Mouse (Mus musculus) ZHBTc4 (cell line): Measurements from ENCODE around the gene Sash3.

Experiments used
- DNase-seq: peaks from one replicate; pipeline ENCODE4 v3.0.0-alpha.2; 2011; ENCODE audit warnings: low read depth, low spot score

The Sash3 gene

DNA sequence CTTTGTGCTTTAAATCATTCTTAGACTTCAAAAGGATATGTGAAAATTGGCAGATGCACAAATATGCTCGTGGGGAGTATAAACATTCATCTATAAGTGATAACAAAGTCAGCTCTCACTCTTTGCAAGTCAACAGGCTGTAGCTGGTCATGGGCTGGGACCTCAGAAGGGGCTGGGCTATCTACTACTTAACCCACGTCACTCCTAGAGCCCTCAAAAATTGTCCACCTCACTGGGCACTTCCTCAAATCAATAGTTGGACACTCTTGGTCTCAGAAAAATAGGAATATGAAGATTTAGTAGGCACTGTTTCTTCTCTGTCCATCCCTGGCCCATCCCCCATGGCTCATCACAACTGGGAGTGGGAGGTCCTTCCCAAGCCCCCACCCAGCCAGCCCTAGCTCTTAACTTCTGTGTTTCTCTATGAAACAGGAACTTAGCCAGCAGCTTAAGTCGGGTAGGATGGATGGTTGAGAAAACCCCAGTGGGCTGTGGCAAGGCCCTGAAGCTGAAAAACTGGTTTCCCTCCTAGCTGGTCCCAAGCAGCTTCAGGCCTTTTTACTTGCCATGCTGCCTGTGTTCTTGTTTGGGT lies 5.9 kb upstream of the Sash3 start:
- DNase-seq, result no peak

DNA sequence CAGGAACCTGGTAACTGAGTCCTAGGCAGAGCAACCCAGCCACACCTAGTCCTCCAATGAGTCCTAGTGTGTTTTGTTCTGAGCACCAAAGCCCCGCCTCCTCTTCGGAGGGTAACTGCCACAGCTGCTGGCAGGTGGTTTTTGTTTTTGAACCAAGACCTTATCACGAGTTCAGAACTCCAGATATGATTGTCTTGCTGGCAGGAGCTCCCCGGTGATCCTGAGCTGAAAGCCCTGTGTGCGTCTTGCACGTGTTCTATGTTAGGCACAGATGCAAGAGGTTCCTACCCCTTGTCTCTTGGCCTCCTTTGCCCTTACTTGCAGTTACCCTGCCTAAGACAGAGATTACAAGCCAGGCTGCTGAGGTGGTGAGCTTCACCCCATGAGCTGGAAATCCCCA lies 4.8 kb upstream of the Sash3 start:
- peak; percentile 23 for DNase-seq

DNA sequence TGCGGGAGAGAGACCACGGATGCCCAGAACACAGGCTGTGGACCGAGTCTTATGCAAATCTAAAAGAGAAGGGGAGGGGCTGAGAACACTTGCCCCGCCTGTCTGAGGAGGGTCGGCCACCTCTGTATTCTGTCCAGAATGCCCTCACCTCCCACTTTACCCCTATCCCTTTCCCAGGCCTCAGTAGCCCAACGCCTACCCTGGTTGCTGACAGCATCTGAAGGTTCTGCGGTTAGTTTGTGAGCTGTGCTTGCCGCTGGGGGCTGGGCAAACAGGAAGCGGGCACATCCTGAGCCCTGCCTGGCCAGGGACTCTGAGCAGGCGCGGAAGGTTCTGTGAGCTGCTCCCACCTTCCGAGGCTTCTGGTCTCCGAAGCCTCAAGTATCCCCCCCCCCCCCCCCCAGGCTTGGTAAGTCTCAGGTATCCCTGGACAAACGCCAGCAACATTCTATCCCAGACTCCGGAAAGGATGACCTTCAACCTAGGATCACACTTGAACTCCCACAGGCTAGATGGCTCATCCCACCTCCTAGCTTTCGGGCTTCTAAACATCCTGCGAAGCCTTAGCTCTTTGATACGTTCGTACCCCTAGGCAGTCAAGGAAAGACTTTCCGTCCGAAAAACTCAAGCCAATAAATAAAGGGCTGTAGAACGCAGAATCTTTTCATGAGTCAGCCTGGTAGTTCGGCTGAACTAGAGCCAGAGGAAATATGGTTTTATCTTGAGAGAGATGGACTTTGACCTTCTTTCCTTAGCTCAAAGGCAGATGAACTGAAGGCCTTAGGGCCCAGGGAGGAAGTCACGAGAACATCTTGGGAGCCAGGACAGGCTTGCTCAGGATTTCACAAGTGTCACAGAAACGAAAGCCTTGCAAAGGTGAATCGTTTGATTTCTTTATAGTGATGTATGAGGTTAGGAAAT lies 2.6 kb upstream of the Sash3 start:
- peak; percentile 26 for DNase-seq

DNA sequence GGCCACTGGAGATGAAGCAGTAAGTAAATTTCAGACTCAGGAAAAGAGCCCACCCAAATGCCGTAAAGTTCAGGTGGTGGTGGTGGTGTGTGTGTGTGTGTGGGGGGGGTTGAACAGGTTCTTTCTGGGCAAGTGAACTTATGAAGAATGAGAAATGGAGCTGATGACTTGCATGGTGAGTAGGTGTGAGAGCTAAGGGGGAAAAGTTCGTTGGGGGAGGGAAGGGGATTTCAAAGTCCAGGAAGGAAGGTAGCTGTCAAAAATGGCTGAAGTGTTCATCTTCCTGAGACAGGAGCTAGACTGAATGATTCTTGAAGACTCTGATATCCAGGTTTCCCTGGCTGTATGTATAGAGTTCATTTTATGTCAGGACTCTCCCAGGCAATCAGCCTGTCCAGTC lies 990 bp downstream of the Sash3 start:
- no peak for DNase-seq

DNA sequence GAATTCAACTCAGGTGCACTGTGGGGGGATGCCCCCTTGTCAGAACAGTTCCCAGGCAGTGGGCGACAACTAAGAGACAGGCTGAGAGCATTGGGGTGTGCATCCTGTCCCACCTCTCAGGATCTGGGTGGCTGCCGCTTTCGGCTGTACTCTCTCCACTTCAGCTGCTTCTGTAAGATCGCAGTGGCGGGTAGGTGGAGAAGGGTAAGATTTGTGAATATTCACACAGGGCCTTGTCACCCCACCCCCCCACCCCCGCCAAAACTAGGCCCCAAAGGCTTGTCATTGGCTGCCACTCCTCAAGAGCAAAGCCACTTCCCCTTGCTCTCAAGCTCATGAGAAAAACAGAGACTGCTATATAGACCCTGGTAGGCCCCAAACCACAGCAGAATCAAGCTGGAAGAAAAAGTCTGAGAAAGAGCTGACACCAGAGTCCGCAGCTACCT lies 1.5 kb downstream of the Sash3 start:
- DNase-seq, result no peak

DNA sequence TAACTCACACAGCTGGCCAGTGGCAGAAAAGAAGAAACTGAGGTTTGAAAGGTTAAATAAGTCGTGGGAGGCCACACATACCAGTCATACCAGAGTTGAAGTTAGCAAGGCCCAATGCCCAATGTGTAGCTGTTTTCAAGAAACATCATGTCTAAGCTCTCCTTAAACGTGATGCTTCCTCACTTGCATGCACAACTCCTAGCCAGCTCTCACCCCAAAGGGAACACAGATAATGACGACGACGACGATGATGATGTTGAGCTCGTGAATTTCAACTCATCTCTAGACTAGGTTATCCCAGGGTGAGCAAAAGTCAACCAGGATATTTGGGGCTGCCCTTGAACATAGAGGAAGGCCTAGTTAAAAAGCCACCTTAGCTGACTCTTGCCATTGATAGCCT lies 5.9 kb downstream of the Sash3 start:
- DNase-seq, result no peak

DNA sequence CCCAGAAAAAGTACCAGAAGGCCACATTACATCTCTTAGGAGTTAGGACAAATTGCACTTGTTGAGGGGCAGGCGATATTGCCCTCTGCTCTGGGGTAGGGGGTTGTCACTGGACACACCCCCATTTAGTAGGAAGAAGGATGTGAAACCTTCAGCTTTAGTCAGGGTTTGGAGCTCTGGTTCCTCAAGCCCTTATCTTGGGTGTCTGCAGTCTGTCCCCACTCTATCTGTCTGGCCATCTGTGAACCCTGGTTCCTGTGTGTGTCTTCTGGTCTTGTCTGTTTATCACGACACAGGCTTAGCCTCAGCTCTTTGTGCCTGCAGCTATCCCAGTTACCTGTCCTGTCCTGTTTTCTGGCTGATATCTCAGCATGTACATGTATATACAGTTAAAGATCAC lies 7.2 kb downstream of the Sash3 start:
- DNase-seq, result no peak

DNA sequence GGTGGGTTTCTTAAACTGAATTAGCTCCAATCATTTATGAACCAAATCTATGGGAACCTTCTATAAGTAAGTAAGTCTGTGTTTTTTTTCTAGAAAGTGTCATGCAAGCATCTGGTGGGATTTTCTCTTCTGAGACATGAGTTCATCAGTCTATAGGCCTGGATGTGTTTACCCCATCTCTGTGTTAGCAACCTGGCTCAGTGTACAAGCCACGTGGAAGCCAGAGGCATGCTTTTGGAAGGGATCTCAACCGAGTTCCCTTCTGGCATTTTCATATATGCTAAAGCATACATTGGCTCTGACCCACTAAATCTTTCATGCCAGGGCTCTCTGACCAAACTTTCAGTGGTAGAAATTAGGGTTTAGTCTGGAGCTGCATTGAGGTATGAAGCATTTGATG lies 7.7 kb downstream of the Sash3 start:
- no peak for DNase-seq

DNA sequence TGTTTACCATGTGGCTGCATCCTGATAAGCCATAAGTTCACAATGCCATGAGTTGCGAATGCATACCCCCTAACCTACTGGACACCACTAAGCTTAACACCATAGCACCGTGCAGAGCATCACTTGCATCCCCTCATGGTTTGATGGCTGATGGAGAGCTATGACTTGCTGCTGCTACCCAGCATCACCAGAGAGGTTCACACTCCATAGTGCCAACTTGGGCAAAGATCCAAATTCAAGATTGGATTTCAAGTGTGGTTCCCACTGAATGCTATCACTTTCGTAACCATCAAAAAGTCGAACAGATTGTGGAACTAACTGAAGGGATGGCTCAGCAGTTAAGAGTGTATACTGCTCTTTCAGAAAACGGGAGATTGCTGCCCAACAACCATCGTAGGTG lies 9.3 kb downstream of the Sash3 start:
- no peak for DNase-seq

DNA sequence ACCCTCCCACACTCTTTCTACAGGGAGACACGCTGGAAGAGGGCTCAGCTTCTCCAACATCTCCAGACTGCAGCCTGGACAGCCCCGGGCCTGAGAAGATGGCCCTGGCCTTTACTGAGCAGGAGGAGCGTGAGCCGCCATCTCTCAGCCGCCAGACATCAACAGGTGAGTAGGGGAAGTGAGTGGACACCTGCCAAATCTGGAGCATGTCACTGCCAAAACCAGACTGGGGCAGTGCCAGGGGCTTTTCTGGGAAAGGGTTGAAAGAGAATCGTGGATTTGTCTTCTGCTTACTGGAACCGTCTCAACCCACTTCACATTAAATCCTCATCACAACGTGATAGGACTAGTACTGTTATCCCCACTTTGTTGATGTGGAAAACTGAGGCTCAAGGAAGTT lies 11.2 kb downstream of the Sash3 start:
- DNase-seq, result no peak

DNA sequence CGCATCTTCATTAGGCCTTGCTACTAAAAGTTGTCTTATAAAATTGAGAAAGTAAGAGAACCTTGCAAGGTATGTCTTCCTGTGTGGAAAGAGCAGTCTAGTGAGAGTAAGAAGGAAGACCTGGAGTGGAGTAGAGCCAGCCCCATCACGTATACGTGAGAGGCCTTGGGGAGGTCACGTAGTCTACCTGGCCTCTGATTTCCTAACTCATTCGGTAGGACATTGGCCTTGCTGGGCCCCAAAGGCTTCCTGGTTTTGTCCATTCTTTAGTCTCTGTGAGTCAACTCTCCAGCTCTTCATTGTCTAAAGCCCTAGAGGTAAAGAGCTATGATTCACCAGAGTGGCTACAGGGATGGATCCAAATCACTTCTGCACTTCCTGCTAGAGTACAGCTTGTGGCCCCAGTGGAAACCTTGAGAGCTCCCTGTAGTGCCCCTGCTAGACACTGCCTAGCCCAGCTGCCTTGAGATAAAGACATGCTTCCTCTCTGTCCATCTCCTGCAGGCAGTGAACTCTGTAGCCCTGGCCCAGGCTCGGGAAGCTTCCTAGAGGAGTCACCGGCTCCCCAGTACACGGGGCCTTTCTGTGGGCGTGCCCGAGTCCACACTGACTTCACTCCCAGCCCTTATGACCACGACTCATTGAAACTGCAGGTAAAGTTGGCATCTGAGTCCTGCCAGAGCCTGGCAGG lies 12.1 kb downstream of the Sash3 start:
- no peak for DNase-seq

DNA sequence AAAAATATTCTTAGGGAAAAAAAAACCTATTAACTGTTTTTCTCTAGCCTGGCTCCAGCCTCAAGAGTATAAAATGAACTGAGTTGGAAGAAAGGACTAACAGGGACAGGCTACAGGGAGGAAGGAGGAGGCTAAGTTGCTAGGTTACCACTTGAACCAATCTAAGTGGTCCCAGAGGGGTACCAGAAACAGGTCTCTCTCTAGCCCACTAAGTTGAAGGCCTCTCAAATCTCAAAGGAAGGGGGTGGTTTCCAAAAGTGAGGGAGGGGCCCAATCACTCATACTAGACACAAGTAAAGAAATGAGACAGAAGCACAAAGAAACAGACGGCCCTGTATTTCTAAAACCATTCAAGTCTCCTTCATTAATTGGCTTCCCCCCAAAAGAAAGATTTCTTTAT lies 23.7 kb downstream of the Sash3 start:
- DNase-seq, result no peak

DNA sequence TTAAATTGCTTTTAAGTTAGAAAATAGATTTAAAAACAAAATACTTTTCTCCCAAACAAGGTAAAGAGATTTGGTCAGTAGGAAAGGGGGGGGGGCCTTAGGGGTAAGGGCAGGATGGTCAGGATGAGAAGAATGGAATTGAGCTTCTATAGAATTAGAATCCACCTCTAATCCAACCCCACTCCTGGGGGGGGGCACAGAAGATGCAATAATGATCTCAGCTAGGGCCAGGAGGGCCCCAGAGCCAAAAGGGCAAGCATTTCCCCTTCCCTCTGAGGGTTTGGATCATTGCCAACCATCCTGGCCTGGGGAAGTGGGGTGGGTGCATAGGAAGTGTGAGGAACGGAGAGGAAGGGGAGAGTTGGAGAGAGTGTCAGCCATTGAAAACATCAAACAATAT lies 24.1 kb downstream of the Sash3 start:
- no peak for DNase-seq

DNA sequence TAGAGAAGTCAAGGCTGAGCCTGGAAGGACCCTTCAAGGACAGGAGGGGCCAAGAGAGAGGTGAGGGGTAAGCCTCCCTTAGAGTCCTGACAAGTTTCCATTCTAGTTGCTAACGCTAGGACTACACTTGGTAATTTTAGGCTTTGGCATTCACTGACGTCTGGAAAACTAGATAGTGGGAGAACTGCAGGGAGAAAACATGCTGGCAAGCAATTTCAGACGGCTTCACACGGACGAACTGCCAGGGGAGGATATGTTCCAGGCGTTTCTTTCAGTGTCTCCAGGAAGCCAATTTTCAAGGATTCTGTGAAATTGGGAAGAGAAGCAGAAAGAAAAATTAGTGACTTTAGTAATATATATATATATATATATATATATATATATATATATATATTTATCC lies 35.6 kb downstream of the Sash3 start:
- DNase-seq, result no peak

DNA sequence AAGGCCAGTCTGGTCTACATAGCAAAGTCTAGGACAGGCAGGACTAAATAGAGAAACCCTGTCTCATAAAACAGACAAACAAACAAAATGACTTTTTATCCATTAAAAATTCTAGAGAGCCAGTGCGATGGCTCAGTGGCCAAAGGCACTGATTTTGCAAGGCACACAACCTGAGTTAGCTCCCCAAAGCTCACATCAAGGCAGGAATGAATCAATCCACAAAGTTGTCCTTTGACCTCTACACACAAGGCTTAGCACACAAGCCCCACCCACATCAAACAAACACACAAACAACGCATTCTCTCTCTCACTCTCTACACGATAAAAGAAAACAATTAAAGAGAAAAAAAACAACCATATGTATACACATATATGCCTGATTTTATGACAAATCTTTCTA lies 38.5 kb downstream of the Sash3 start:
- DNase-seq, result no peak

DNA sequence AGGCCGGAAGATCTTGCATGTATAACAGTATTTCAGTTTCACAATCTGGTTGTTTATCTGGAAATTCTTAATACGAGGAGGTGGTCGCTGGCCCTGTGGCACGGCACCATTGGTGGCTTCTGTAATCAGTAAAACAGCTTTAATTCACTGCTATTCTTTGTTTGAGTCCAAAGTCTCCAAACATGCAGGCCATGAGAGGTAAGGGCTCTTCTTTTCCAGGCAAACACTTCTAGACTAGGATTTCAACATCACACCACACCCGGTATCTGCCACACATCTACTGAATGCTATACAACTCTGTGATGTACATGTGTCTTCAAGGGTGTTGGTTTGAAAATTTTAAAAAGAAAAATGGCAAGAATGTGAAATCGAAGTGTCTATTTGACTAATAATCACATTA lies 45.0 kb downstream of the Sash3 start:
- no peak for DNase-seq

DNA sequence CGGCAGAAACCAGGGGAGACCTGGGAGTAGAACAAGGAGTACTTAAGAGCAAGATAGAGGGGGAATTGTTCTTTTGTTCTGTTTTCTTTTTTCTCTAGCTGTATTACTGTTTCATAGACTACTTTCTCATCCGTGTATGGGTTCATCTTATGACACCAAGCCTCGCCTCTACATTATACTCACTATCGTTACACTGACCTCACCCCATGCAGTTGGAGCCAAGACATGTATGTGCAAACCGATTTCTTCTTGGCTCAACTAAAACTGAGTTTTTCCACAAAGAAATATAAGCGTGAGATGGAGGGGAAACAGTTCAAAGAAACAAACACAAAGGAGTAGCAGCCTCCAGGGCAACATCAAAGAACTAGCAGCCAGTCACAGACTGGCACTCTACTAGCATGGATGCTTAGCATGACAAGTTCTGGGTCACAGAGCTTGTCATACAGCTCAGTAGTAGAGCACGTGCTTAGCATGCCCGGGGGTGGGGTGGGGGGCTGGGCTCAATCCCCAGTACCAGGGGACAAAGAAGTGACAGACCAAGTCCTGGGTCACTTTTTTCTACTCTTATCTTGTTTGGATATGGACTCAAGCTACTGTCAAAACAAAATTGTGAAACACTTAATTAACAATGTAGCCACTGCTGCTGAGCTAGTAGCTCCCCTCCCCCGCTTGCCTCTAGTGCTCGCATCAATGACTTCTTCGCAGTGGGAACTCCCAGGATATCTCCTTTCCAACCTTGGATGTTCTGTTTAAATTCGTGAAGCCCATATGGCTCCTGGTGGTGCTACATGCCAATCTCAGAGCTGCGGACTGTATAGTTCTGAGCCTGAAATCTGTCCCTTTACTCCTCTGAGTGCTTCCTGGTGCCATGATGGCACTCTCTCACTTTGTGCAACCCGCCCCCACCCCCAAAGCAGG lies 47.3 kb downstream of the Sash3 start:
- no peak for DNase-seq

DNA sequence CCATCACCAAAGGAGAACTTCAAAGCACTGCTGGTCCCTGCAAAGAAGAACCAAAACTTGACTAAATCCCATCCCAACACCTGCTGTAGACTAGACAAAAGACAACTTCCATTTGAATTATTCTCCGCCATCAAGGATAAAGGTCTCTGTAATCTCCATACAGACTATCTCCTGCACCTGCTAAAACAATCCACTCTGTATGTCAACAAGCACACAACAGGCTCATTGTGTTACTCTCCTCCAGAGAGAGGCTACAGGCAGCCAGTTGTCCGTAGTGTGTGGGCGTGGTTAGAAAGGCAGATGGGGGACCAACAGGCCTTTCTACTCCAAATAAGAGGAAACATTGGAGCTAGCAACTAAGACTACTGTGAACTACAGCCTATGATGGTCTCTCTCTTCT lies 51.6 kb downstream of the Sash3 start:
- peak; percentile 74 for DNase-seq

DNA sequence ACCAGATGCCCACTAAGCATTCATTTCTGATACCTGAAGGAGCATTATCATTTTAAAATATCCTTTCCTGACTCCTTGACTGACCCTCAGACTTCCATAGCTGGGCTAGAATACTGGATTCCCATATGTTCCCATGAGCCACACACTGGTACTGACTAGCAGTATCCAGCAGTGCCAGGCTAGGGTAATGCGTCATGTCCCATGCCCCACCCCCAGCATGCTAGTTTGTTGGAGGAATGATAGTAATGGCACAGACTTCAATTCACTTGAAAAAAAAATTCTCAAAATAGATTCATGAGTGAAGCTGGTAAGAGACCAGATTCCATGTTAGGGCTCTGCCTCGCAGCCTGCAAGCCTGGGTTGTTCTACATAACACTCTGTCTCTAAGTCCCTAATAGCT lies 52.8 kb downstream of the Sash3 start:
- no peak for DNase-seq

DNA sequence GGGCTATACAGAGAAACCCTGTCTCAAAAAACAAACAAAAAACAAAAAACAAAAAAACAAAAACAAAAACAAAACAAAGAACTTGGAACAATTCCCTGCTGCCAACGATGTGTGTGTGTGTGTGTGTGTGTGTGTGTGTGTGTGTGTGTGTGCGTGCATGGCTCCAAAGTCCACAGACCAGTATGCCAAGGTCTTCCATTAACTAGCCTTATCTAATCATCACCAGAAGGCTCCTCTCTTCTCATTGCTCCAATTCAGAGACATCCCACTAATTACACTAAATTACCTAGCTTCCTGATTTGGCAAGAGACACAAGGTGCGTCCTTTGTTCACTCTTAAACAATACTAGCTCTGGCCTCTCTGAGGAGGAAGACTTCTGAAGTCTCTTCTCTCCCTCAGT lies 54.5 kb downstream of the Sash3 start:
- DNase-seq, result no peak

DNA sequence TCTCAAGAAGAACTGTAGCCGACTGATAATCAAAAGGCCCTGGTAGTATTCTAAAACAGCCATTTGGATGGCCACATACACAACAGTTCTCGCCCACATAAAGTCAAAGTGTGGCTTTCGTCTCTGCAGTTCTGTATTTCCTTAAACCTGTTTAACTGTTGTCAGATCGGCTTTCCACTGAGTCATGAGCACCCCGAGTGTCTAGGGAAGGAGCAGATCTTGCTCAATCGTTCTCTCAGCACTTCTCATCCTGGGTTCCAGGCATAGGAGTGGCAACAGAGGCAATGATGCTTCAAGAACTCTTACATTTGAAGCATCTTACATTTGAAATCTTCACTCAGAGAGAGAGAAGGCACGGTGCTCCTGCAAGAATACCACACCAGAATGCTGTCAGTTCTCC lies 55.7 kb downstream of the Sash3 start:
- DNase-seq, result no peak

DNA sequence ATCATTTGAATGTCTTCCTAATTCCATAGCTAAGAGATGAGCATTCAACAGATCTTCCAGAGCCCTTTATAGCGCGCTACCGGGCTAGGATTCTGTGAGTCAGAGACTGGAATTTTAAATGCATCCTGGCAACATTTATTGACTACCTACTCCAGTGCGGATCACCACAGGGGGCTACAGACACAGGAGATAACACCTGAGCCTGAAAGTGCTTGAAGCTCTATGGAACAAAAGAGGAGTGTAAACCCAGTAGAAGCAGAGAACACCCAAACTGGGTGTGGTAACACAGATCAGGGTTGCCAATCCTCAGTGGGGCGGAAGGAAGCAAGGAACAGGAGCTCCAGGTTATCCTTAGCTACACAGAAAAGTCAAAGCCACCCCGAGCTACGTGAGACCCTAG lies 56.2 kb downstream of the Sash3 start:
- peak; percentile 57 for DNase-seq
